Mouse (Mus musculus): ENCODE measurements around the gene Serpina3f.

DNA sequence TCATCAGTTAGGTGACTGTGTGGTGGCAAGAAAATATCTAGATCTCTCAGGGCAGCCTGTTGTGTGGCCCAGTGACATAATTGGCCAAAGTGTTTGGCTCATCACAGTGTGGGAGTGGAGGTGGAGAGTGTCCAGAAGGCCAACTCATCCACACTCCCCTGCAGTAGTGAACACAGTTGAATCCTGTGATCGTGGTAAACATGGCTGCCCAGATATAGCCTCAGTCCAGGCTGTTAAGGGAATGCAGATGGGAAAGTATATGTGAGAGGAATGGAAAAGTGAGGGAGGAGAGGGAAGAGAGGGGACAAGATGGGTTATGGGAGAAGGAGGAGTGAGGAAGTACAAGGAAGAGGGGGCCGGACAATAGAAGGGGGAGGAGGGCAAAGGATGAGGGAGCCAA, 35.4 kb upstream of the Serpina3f start:
- TF ChIP-seq RCOR1 (IDR thresholded peaks at IDR 0.05; ENCODE audit: low read depth, low read length) (no peak), CTCF (IDR thresholded peaks at IDR 0.05 in 2 of 3, conservative IDR thresholded peaks at IDR 0.05 in 1 of 3; ENCODE audit: control insufficient read depth in 1 of 3, insufficient read depth in 1 of 3, low read depth in 2 of 3, low read length in 3 of 3, poor library complexity in 1 of 3, severe bottlenecking in 1 of 3) (no peak), ETS1 (IDR thresholded peaks at IDR 0.05; ENCODE audit: low read depth, low read length) (no peak), POLR2AphosphoS2 (IDR thresholded peaks at IDR 0.05; ENCODE audit: low read length) (no peak), TCF12 (IDR thresholded peaks at IDR 0.05; ENCODE audit: low read depth, low read length) (no peak), SIN3A (IDR thresholded peaks at IDR 0.05; ENCODE audit: low read length) (no peak), UBTF (IDR thresholded peaks at IDR 0.05; ENCODE audit: borderline replicate concordance, insufficient read depth, low read depth, low read length) (no peak), POLR2A (IDR thresholded peaks at IDR 0.05; ENCODE audit: control insufficient read depth in 1 of 2, insufficient read depth in 1 of 2, low read depth in 1 of 2, low read length in 2 of 2, poor library complexity in 1 of 2) (no peak), GATA1 (IDR thresholded peaks at IDR 0.05; ENCODE audit: low read depth, low read length) (no peak), MEF2A (IDR thresholded peaks at IDR 0.05; ENCODE audit: extremely low read depth, insufficient replicate concordance, low read depth, low read length, poor library complexity, severe bottlenecking) (no peak), MXI1 (IDR thresholded peaks at IDR 0.05; ENCODE audit: low read depth, low read length) (no peak)

Data from MEL (cell line).